Mouse (Mus musculus) forebrain, embryonic 14.5 days (tissue): Measurements from ENCODE around the gene Ddah2. TPM values are rescaled to one million over a fixed set of nuclear protein-coding genes. Genes with fewer than 3 reads are reported as not detected.

Experiments used
- ATAC-seq: fragments of 200-750 bp; cut with Nextera tagmentation; 2 replicates; pipeline ENCODE4 v1.8.0; 2017; ENCODE audit warnings: mild to moderate bottlenecking, moderate library complexity
- DNase-seq: peaks from one replicate; pipeline ENCODE4 v3.0.0-alpha.2; 2015; ENCODE audit warnings: low spot score
- H3K27ac ChIP-seq: fragments of 300-500 bp; sonication (generic); 2 replicates; pipeline ENCODE4 v1.5.1; 2014; ENCODE audit warnings: low read depth, mild to moderate bottlenecking, control low read depth, low read length, moderate library complexity
- H3K27me3 ChIP-seq: fragments of 300-500 bp; sonication (generic); replicated peaks from 2 replicates; pipeline ENCODE4 v1.6.1; 2014; ENCODE audit warnings: low read length, control low read depth, mixed read lengths; ENCODE audit not compliant: control insufficient read depth, insufficient read depth
- H3K36me3 ChIP-seq: fragments of 300-500 bp; sonication (generic); 2 replicates; pipeline ENCODE4 v1.6.1; 2014; ENCODE audit warnings: low read length, control low read depth; ENCODE audit not compliant: control insufficient read depth, insufficient read depth
- H3K4me1 ChIP-seq: fragments of 300-500 bp; sonication (generic); 2 replicates; pipeline ENCODE4 v1.6.1; 2014; ENCODE audit warnings: antibody characterized with exemption, low read length, control low read depth; ENCODE audit not compliant: control insufficient read depth, insufficient read depth
- H3K4me2 ChIP-seq: fragments of 300-500 bp; sonication (generic); 2 replicates; pipeline ENCODE4 v1.6.1; 2014; ENCODE audit warnings: mild to moderate bottlenecking, control low read depth, low read length
- H3K4me3 ChIP-seq: fragments of 300-500 bp; sonication (generic); 2 replicates; pipeline ENCODE4 v1.5.1; 2014; ENCODE audit warnings: low read depth, low read length, control low read depth
- H3K9ac ChIP-seq: fragments of 300-500 bp; sonication (generic); 2 replicates; pipeline ENCODE4 v1.6.1; 2014; ENCODE audit warnings: mild to moderate bottlenecking, low read length, control low read depth, moderate library complexity
- H3K9me3 ChIP-seq: fragments of 300-500 bp; sonication (generic); replicated peaks from 2 replicates; pipeline ENCODE4 v1.6.1; 2016; ENCODE audit warnings: low read length, control low read depth, mixed read lengths; ENCODE audit not compliant: control insufficient read depth
- WGBS: fragments of 180-500 bp; shearing (Covaris S2); extraction: QIAGEN DNeasy Blood & Tissue Kit; methylation state at CpG from one replicate; pipeline ENCODE4 v1.1.7; 2014; 5-methylcytosine and 5-hydroxymethylcytosine counted together
- polyA plus RNA-seq: library from polyadenylated mRNA; unstranded; fragments of >200 nt; fragmentation: Nextera tagmentation; extraction: Ambion mirVana; gene quantifications from 2 replicates; pipeline ENCODE4 v1.2.1, GENCODE M21; 2014

Ddah2 gene
- polyA plus RNA-seq, 1 experiment from 2014 or later = 661 TPM

DNA sequence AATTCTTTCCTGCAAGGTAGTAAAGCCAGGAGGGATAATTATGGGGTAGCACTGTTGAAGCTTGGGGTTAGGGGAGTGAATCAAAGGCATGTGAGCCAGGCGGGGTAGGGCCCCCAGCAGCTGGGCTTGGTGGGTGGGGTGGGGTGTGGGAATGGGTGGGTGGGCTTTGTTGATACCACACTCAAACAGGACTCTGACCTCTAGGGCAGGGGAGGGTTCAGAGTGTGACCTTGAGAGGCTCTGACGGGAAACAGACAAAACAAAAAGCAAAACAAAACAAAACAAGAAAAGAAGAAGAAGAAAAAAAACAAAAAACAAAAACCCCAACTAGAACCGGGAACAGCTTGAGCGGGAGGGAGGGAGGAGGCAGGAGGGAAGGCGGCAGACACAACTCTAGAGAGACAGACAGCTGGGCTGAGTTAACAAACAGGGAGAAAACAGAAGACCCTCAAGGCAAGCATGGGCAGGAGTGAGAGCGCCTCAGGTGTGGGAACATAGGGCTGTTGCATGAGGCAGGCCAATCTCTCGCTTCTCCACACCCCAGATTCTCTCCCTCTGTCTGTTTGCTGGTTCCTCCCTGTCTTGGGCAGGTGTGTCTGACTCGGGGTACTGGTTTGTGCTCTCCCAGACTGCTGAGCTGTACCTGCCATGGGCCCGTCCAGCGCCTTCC, 17.8 kb downstream of the Ddah2 start, which contains the start of gene Ly6g6e:
TSS of gene Ly6g6e (plus strand) at position 396 of the 670 bp plus-strand sequence.
- WGBS = 30% methylated on average over 10 of the region's 10 CpGs
- no peaks in the 10 kb centered on the region for H3K27me3 ChIP-seq
- peaks cover 11% of the 10 kb centered on the region; the same call in 1 of the 2 replicates for H3K4me1 ChIP-seq
- DNase-seq (peak; percentile 70), ATAC-seq (peak; percentile 84)
- no peaks in the 10 kb centered on the region for H3K9me3 ChIP-seq
- peak within 1 kb of the TSS; percentile 35 for H3K4me2 ChIP-seq
- H3K36me3 ChIP-seq = no peaks in the 10 kb centered on the region
- H3K4me3 ChIP-seq = peak within 1 kb of the TSS; percentile 4; the same call in 1 of the 2 replicates
- H3K9ac ChIP-seq = peak within 1 kb of the TSS; percentile 41; the same call in 1 of the 2 replicates
- peak within 1 kb of the TSS; percentile 52; the same call in 1 of the 2 replicates for H3K27ac ChIP-seq

DNA sequence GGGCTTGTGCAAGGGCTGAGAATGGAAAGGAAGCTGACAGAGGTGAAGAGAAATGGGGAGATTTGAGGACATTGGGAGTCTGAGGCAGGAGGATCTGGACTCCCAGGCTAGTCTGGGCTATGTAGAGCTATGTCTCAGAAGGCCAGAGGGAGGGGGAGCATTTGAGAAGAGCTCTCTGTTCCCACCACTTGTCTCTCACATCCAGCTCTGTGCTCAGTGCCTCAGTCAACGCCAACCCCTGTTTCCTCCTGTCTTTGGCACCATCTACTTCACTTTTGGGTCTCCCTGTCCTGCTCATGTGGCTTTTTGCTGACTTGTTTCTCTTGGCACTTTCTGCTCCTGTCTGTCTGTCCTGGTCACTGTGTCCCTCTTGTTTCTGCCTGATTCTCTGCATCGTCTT, 18.4 kb downstream of the Ddah2 start:
- no peaks in the 10 kb centered on the region for H3K36me3 ChIP-seq
- H3K9me3 ChIP-seq = no peaks in the 10 kb centered on the region
- ATAC-seq (peak; percentile 67), DNase-seq (no peak)
- 0 out of 2 replicates have a peak overlapping the region, but pooled peaks have one; percentile 52 for H3K27ac ChIP-seq
- peak overlapping the region; percentile 41; the same call in 1 of the 2 replicates for H3K9ac ChIP-seq
- H3K4me2 ChIP-seq = peak overlapping the region; percentile 35
- H3K4me3 ChIP-seq = peak overlapping the region; percentile 4; the same call in 1 of the 2 replicates
- H3K27me3 ChIP-seq = no peaks in the 10 kb centered on the region
- H3K4me1 ChIP-seq = peaks cover 11% of the 10 kb centered on the region; the same call in 1 of the 2 replicates
- 38% methylated on average over 2 of the region's 2 CpGs for WGBS

DNA sequence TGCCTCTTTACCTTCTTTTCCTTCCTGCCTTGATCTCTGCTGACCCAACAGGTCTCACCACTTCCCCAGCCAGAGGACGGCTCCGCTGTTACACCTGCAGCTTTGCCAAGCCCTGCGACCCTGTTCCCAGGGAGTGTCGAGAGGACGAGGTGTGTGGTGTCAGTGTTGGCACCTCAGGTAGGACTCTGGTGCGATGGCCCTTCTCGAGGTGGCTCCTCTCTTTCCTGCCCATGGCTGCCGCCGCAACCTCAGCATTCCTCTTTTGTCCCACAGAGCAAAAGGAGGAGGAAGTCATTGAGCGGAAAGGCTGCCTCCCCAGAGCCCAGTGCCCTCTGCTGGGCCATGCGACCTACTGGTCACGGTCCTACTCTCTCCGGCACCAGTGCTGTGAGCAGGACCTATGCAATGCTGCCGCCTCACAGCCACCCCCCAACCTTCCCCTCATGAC, 19.0 kb downstream of the Ddah2 start, which contains the start of gene Ly6g6d:
TSS of gene Ly6g6d (minus strand) at position 280 of the 448 bp plus-strand sequence.
- ATAC-seq (no peak), DNase-seq (peak; percentile 26)
- H3K9ac ChIP-seq = peak within 1 kb of the TSS; percentile 41; the same call in 1 of the 2 replicates
- H3K9me3 ChIP-seq = no peaks in the 10 kb centered on the region
- H3K4me1 ChIP-seq = peaks cover 11% of the 10 kb centered on the region; the same call in 1 of the 2 replicates
- no peaks in the 10 kb centered on the region for H3K27me3 ChIP-seq
- H3K36me3 ChIP-seq = no peaks in the 10 kb centered on the region
- H3K27ac ChIP-seq = peak within 1 kb of the TSS; percentile 52; the same call in 1 of the 2 replicates
- 12% methylated on average over 14 of the region's 14 CpGs for WGBS
- peak within 1 kb of the TSS; percentile 4; the same call in 1 of the 2 replicates for H3K4me3 ChIP-seq
- H3K4me2 ChIP-seq = peak within 1 kb of the TSS; percentile 35

DNA sequence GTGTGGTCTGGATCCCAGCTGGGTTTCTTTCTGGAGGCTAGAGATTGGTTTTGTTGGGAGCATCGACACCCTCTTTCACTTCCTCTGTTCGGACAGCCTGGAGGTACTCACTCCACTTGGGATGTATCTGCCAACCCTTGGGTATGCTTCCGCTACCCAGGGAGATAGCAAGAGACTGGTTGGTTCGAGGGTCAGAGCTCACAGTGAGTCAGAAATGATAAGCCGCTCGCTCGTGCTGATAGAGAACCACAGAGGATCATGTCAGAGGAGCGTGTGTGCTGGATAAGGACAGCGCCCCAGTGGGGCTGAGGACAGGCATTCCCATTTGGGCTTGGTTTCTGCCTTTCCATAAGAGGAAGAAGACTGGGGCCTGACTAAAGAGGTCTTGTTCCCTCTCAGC, 20.9 kb downstream of the Ddah2 start:
- Histone ChIP-seq H3K36me3 (no peaks in the 10 kb centered on the region), H3K4me2 (no peak overlapping the region), H3K27me3 (no peaks in the 10 kb centered on the region), H3K4me3 (no peak overlapping the region), H3K9me3 (no peaks in the 10 kb centered on the region), H3K27ac (no peak overlapping the region), H3K9ac (no peak overlapping the region), H3K4me1 (peaks cover 11% of the 10 kb centered on the region; the same call in 1 of the 2 replicates)
- 70% methylated on average over 9 of the region's 9 CpGs for WGBS
- no peak for ATAC-seq
- DNase-seq = no peak

DNA sequence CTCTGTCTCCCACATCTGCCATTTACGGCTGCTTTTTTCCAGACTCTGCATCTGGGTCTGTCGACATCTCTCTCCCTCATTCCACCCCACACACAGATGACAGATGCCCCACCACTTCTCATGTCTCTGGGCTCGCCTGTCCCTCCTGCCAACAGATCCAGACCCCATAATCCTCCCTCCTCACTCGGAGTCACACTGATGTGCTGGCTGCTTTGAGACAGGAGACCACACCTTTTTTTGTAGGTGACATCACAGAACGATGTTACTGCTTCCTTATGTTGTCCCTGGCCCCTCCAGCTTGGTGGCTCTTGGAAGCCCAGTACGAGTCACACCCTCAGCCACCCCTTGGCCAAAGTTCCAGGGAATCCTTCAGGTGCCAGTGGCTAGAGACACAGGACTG, 21.4 kb downstream of the Ddah2 start:
- no peak for ATAC-seq
- no peak overlapping the region for H3K4me3 ChIP-seq
- H3K27ac ChIP-seq = no peak overlapping the region
- no peaks in the 10 kb centered on the region for H3K36me3 ChIP-seq
- DNase-seq = no peak
- no peaks in the 10 kb centered on the region for H3K27me3 ChIP-seq
- H3K9me3 ChIP-seq = no peaks in the 10 kb centered on the region
- 69% methylated on average over 6 of the region's 6 CpGs for WGBS
- H3K4me2 ChIP-seq = no peak overlapping the region
- H3K9ac ChIP-seq = no peak overlapping the region
- peaks cover 11% of the 10 kb centered on the region; the same call in 1 of the 2 replicates for H3K4me1 ChIP-seq

DNA sequence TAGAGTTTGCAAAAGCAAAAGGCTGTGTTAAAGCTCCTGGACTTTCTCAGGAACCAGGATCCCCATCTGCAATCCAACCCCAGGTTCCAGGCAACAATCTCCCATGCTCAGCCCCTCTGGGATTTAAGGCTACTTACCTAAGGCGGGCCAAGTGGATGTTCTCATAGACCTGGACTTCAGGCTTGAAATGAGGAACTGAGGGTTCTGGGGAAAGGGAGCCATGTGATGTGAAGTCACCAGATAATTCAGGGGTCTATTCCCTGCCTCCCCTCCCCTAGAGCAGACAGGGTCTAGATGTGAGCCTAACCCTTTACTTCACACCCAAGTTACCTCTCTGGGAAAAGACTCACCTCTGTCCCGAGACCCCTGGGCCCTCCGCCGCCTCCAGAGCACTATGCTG, 21.9 kb downstream of the Ddah2 start:
- ATAC-seq (no peak), DNase-seq (no peak)
- Histone ChIP-seq H3K9me3 (no peaks in the 10 kb centered on the region), H3K4me2 (no peak overlapping the region), H3K27ac (no peak overlapping the region), H3K4me3 (no peak overlapping the region), H3K36me3 (no peaks in the 10 kb centered on the region), H3K27me3 (no peaks in the 10 kb centered on the region), H3K9ac (no peak overlapping the region), H3K4me1 (peaks cover 11% of the 10 kb centered on the region; the same call in 1 of the 2 replicates)
- 90% methylated on average over 4 of the region's 4 CpGs for WGBS

DNA sequence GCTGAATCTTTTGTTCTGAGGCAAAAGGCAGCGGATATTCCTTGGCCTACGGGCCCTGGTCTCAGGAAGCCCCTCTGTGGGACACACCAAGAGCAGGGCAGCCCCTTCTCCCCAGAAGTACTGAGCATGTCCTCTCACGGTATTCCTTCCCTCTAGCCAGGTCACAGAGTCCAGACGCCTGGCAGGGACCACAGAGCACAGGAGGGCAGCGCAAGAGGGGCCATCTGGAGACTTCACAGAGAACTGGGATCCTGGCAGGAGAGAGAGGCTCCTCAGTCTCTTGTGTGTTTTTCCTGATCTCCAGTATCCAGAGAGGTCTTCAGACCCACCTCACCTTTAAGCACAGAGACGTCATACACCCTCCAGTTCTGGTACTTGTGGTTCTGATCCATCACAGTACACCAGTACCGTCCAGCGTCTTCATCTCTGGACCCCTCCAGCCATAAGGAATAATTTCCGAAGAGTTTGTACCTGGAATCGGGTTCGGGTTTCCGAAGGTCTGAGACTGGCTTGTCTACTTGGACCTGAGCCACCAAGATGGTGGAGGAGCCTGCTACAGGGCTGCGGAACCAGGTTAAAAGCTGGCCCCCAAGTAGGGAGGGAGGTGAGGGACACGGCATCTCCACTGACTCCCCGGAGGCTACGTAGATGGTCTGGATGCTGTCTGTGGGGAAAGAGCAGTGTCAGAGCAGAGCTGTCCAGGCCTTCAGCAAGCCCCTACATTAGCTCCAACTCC, 24.2 kb downstream of the Ddah2 start:
- H3K9ac ChIP-seq = no peak overlapping the region

DNA sequence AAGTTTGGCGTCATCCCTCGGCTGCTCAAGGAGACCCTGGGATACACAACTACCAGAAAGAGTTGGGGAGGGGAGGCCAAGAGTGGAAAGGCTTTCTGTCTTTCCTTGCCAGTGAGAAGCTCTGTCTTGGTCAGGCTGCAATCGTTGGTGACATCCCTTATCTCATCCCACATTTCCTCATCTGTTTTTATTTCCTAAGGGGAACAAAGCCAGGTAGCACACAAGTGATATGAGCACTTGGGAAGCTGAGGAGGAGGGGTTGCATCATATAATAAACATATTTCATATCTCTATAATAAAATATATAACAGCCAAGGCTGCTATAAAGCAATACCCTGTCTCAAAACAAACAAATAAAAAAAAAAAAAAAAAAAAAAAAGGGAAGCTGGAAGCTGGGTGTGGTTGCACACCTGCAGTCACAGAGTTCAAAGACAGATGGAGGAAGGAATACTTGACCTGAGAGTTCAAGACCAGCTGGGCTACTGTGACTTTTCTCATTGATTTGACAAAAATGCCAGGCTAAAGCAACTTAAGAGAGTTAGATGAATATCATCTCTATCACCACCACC, 25.2 kb downstream of the Ddah2 start:
- no peak overlapping the region for H3K4me3 ChIP-seq
- H3K4me1 ChIP-seq = no peaks in the 10 kb centered on the region
- no peaks in the 10 kb centered on the region for H3K9me3 ChIP-seq
- no peaks in the 10 kb centered on the region for H3K27me3 ChIP-seq
- H3K27ac ChIP-seq = no peak overlapping the region
- no peak for ATAC-seq
- WGBS = 83% methylated on average over 3 of the region's 3 CpGs
- H3K9ac ChIP-seq = no peak overlapping the region
- H3K4me2 ChIP-seq = no peak overlapping the region
- H3K36me3 ChIP-seq = no peaks in the 10 kb centered on the region
- DNase-seq = no peak

More for the DNA sequence above, 24.2 kb downstream of the Ddah2 start:
- DNase-seq (no peak), ATAC-seq (no peak)
- WGBS = 87% methylated on average over 16 of the region's 16 CpGs
- H3K27ac ChIP-seq = no peak overlapping the region
- H3K9me3 ChIP-seq = no peaks in the 10 kb centered on the region
- H3K4me1 ChIP-seq = peaks cover under 1% of the 10 kb centered on the region; the same call in 1 of the 2 replicates
- no peaks in the 10 kb centered on the region for H3K27me3 ChIP-seq
- H3K4me2 ChIP-seq = no peak overlapping the region
- H3K36me3 ChIP-seq = no peaks in the 10 kb centered on the region
- no peak overlapping the region for H3K4me3 ChIP-seq
